Mouse (Mus musculus): ENCODE data around the gene Tfeb. TPM values are rescaled to one million over a fixed set of nuclear protein-coding genes. Genes with fewer than 3 reads are reported as not detected.
A peak's percentile ranks its signal among the peaks of the same experiment; 100 is the strongest.

Tfeb gene
- total RNA-seq, 2 experiments from 2014 or later, result 11.2 to 11.9 TPM

GRCm38 (mm10) chr17:47783445-47784223 is 46.8 kb downstream of the Tfeb start:
- DNase-seq (ENCODE audit: low spot score in 2 of 2), result no peak

GRCm38 (mm10) chr17:47784411-47784810 is 47.6 kb downstream of the Tfeb start:
- no peak for DNase-seq (ENCODE audit: low spot score in 2 of 2)

GRCm38 (mm10) chr17:47787632-47788031 is 50.8 kb downstream of the Tfeb start:
- no peak for DNase-seq (ENCODE audit: low spot score in 2 of 2)

GRCm38 (mm10) chr17:47788306-47788705 is 51.5 kb downstream of the Tfeb start:
- no peak for DNase-seq (ENCODE audit: low spot score in 2 of 2)

- no peak for DNase-seq (ENCODE audit: low spot score in 2 of 2)
Measured at GRCm38 (mm10) chr17:47788996-47789395, 52.2 kb downstream of the Tfeb start.

GRCm38 (mm10) chr17:47792098-47792863 is 55.5 kb downstream of the Tfeb start:
- DNase-seq (ENCODE audit: low spot score in 2 of 2), result peak in 1 of 2 experiments; percentile 50

GRCm38 (mm10) chr17:47793377-47793776 is 56.5 kb downstream of the Tfeb start:
- DNase-seq (ENCODE audit: low spot score in 2 of 2), result peak; percentile 64 to 85

- peak in 1 of 2 experiments; percentile 42 for DNase-seq (ENCODE audit: low spot score in 2 of 2)
Measured at GRCm38 (mm10) chr17:47795446-47795845, 58.6 kb downstream of the Tfeb start.

- no peak for DNase-seq (ENCODE audit: low spot score in 2 of 2)
Measured at GRCm38 (mm10) chr17:47796156-47796816, 59.5 kb downstream of the Tfeb start.

GRCm38 (mm10) chr17:47796968-47797367 is 60.1 kb downstream of the Tfeb start:
- DNase-seq (ENCODE audit: low spot score in 2 of 2), result no peak

GRCm38 (mm10) chr17:47797383-47797782 is 60.6 kb downstream of the Tfeb start:
- no peak for DNase-seq (ENCODE audit: low spot score in 2 of 2)

GRCm38 (mm10) chr17:47802806-47803205 is 66.0 kb downstream of the Tfeb start:
- no peak for DNase-seq (ENCODE audit: low spot score in 2 of 2)

GRCm38 (mm10) chr17:47803662-47804061 is 66.8 kb downstream of the Tfeb start:
- no peak for DNase-seq (ENCODE audit: low spot score in 2 of 2)

- no peak for DNase-seq (ENCODE audit: low spot score in 2 of 2)
Measured at GRCm38 (mm10) chr17:47805047-47805835, 68.4 kb downstream of the Tfeb start.

GRCm38 (mm10) chr17:47806230-47806629 is 69.4 kb downstream of the Tfeb start:
- no peak for DNase-seq (ENCODE audit: low spot score in 2 of 2)

GRCm38 (mm10) chr17:47811265-47811800 is 74.5 kb downstream of the Tfeb start:
- no peak for DNase-seq (ENCODE audit: low spot score in 2 of 2)

- DNase-seq (ENCODE audit: low spot score in 2 of 2), result no peak
Measured at GRCm38 (mm10) chr17:47812200-47812599, 75.4 kb downstream of the Tfeb start.

GRCm38 (mm10) chr17:47813616-47814015 is 76.8 kb downstream of the Tfeb start:
- no peak for DNase-seq (ENCODE audit: low spot score in 2 of 2)

GRCm38 (mm10) chr17:47814496-47814895 is 77.7 kb downstream of the Tfeb start:
- DNase-seq (ENCODE audit: low spot score in 2 of 2), result no peak

GRCm38 (mm10) chr17:47815446-47815845 is 78.6 kb downstream of the Tfeb start:
- DNase-seq (ENCODE audit: low spot score in 2 of 2), result no peak
